Mouse (Mus musculus) thymus, adult 2 months (tissue): Measurements from ENCODE around the gene Dnah17.

Experiments used
- CTCF ChIP-seq: fragments of 200-500 bp; IDR thresholded peaks from 2 replicates; pipeline ENCODE4 v1.5.1; 2012; ENCODE audit warnings: mild to moderate bottlenecking, control low read depth, low read length, moderate library complexity, borderline replicate concordance; ENCODE audit not compliant: control insufficient read depth, poor library complexity, insufficient read depth; ENCODE audit errors: extremely low read depth
- POLR2A ChIP-seq: fragments of 200-500 bp; IDR thresholded peaks from 2 replicates; pipeline ENCODE4 v1.6.1; 2012; ENCODE audit warnings: mild to moderate bottlenecking, low read length, control low read depth, moderate library complexity; ENCODE audit not compliant: control insufficient read depth, poor library complexity, insufficient read depth; ENCODE audit errors: extremely low read depth

- TF ChIP-seq POLR2A, result no peak
- no peak for TF ChIP-seq CTCF
Measured at GRCm38 (mm10) chr11:117993190-117994175, 137.0 kb downstream of the Dnah17 start.
